8 mouse cellular contexts compared by ENCODE assay signal in genomic region chr1:182560390-182561098, GRCm38 (mm10). TPM values are rescaled to one million over a fixed set of nuclear protein-coding genes. Genes with fewer than 3 reads are reported as not detected.
DNase-seq lines count a peak whose midpoint lies in the region; ATAC-seq lines count a peak whose summit lies in the region.

No protein-coding gene starts in this region.

- H3K9me3 ChIP-seq in hindbrain, embryonic 11.5 days (ENCODE audit: control insufficient read depth, low read length) = no peaks in the 10 kb centered on the region
- H3K9me3 ChIP-seq in midbrain, embryonic 14.5 days (ENCODE audit: control insufficient read depth, low read length) = no peaks in the 10 kb centered on the region

- no peak overlapping the region for H3K9ac ChIP-seq in hindbrain, embryonic 11.5 days (ENCODE audit: low read depth, low read length)
- H3K9ac ChIP-seq in midbrain, embryonic 14.5 days (replicated peaks; ENCODE audit: low read length) = no peak overlapping the region

- intact Hi-C loops in left cerebral cortex, postnatal 36 days (cut with DNase I) = loop anchor here (1.0 to 10.0 kb wide), 4 partner anchors 97 to 400 kb away; no protein-coding TSS in a partner anchor

- H3K4me3 ChIP-seq in hindbrain, embryonic 11.5 days (ENCODE audit: low read depth, low read length) = no peak overlapping the region
- H3K4me3 ChIP-seq in midbrain, embryonic 14.5 days (replicated peaks; ENCODE audit: low read depth, low read length) = no peak overlapping the region

- H3K36me3 ChIP-seq in hindbrain, embryonic 11.5 days (ENCODE audit: control insufficient read depth, insufficient read depth, low read length) = no peaks in the 10 kb centered on the region
- H3K36me3 ChIP-seq in midbrain, embryonic 14.5 days (ENCODE audit: control insufficient read depth, insufficient read depth, low read length) = no peaks in the 10 kb centered on the region

- no peak overlapping the region for H3K27ac ChIP-seq in hindbrain, embryonic 11.5 days (ENCODE audit: low read depth, low read length)
- no peak overlapping the region for H3K27ac ChIP-seq in midbrain, embryonic 14.5 days (replicated peaks; ENCODE audit: low read depth, low read length)

- WGBS in hindbrain, embryonic 11.5 days = 37% methylated on average over 3 of the region's 3 CpGs
- WGBS in midbrain, embryonic 14.5 days = 26% methylated on average over 3 of the region's 3 CpGs

- DNase-seq in CD4-positive, CD25-positive, alpha-beta regulatory T cell, adult 2 months (ENCODE audit: low read depth, low spot score) = peak; percentile 16
- peak; percentile 61 for DNase-seq in R1 (ENCODE audit: low read depth, low spot score)
- DNase-seq in embryo, embryonic 9.5 days (ENCODE audit: extremely low spot score) = peak; percentile 72
- DNase-seq in hindbrain, embryonic 11.5 days (ENCODE audit: low spot score) = peak; percentile 72
- peak; percentile 37 to 45 for DNase-seq in left cerebral cortex, postnatal 36 days (ENCODE audit: low spot score in 2 of 2)
- DNase-seq in midbrain, embryonic 14.5 days = peak; percentile 86
- DNase-seq in thymus, postnatal 25 days = peak; percentile 14

- ATAC-seq in CD4-positive, CD25-positive, alpha-beta regulatory T cell, adult 4 months = no peak
- ATAC-seq in hindbrain, embryonic 11.5 days (ENCODE audit: low FRiP score) = peak; percentile 68
- peak; percentile 53; the same call in 1 of the 2 replicates for ATAC-seq in midbrain, embryonic 14.5 days (ENCODE audit: low FRiP score, low TSS enrichment)

- 0 out of 2 replicates have a peak, but pooled peaks cover 2% of the 10 kb centered on the region for H3K4me1 ChIP-seq in hindbrain, embryonic 11.5 days (replicated peaks; ENCODE audit: control insufficient read depth, insufficient read depth, low read length)
- H3K4me1 ChIP-seq in midbrain, embryonic 14.5 days (ENCODE audit: control insufficient read depth, insufficient read depth, low read length) = peaks cover 8% of the 10 kb centered on the region; the same call in 1 of the 2 replicates

- H3K27me3 ChIP-seq in hindbrain, embryonic 11.5 days (ENCODE audit: control insufficient read depth, insufficient read depth, low read length) = no peaks in the 10 kb centered on the region
- H3K27me3 ChIP-seq in midbrain, embryonic 14.5 days (ENCODE audit: control insufficient read depth, insufficient read depth, low read length) = no peaks in the 10 kb centered on the region

- H3K4me2 ChIP-seq in hindbrain, embryonic 11.5 days (replicated peaks; ENCODE audit: low read depth, low read length) = no peak overlapping the region
- no peak overlapping the region for H3K4me2 ChIP-seq in midbrain, embryonic 14.5 days (ENCODE audit: low read length)

RNA-seq across cellular contexts. Expression of gene Capn8, which starts 4.3 kb away (rescaled TPM):
- not detected for polyA plus RNA-seq in CD4-positive, CD25-positive, alpha-beta regulatory T cell, adult 4 months (2017; shearing (Covaris generic))
- polyA plus RNA-seq in hindbrain, embryonic 11.5 days (2014; fragmentation: Nextera tagmentation; extraction: Ambion mirVana) = not detected in 2 replicates
- not detected for total RNA-seq in left cerebral cortex, postnatal 36 days (2021)
- polyA plus RNA-seq in midbrain, embryonic 14.5 days (2014; fragmentation: Nextera tagmentation; extraction: Ambion mirVana) = 0.28 TPM in 1 of 2 replicates, not detected in the other

RNA-seq across cellular contexts. Expression of gene Capn2, which starts 43.1 kb away (rescaled TPM):
- polyA plus RNA-seq in CD4-positive, CD25-positive, alpha-beta regulatory T cell, adult 4 months (2017; shearing (Covaris generic)) = 10 to 100 TPM; 38.3 to 52.4 TPM
- polyA plus RNA-seq in hindbrain, embryonic 11.5 days (2014; fragmentation: Nextera tagmentation; extraction: Ambion mirVana) = 69.5 and 78.2 TPM in 2 replicates
- total RNA-seq in left cerebral cortex, postnatal 36 days (2021) = 10 to 100 TPM; 59.1 to 63.6 TPM
- polyA plus RNA-seq in midbrain, embryonic 14.5 days (2014; fragmentation: Nextera tagmentation; extraction: Ambion mirVana) = 57.9 and 68.7 TPM in 2 replicates

Comparison
In these comparisons a context has a peak if more than half of its experiments do, and no peak if none do; other contexts are left out.
1. DNase-seq: peak in every context shown above with its lines; median percentile 86 in midbrain, embryonic 14.5 days; 72 in embryo, embryonic 9.5 days; 72 in hindbrain, embryonic 11.5 days; 61 in R1; 41 in left cerebral cortex, postnatal 36 days; 16 in CD4-positive, CD25-positive, alpha-beta regulatory T cell, adult 2 months; 14 in thymus, postnatal 25 days.